Mouse (Mus musculus) spleen, adult 2 months (tissue): Measurements from ENCODE around the gene Pgls.

Experiments used
- CTCF ChIP-seq: fragments of 200-500 bp; IDR thresholded peaks from 2 replicates; pipeline ENCODE4 v1.5.1; 2011; ENCODE audit warnings: mild to moderate bottlenecking, inconsistent platforms; ENCODE audit not compliant: insufficient read depth, insufficient read length, insufficient replicate concordance; ENCODE audit errors: extremely low read depth
- POLR2A ChIP-seq: fragments of 200-500 bp; IDR thresholded peaks from 2 replicates; pipeline ENCODE4 v1.6.1; 2011; ENCODE audit warnings: low read depth, low read length, inconsistent platforms

GRCm38 (mm10) chr8:71598375-71598774 is 6.4 kb downstream of the Pgls start:
- TF ChIP-seq CTCF, result no peak
- no peak for TF ChIP-seq POLR2A
